Mouse (Mus musculus): Measurements from ENCODE around the gene Ext2.
A peak's percentile ranks its signal among the peaks of the same experiment; 100 is the strongest.

Ext2 gene

GRCm38 (mm10) chr2:93806487-93807201 is 15.7 kb downstream of the Ext2 start:
- no peak for DNase-seq (ENCODE audit: low read depth)

- no peak for DNase-seq (ENCODE audit: low read depth)
These were observed 16.8 kb downstream of the Ext2 start for GRCm38 (mm10) chr2:93805523-93805922.

- no peak for DNase-seq (ENCODE audit: low read depth)
These were observed 17.3 kb downstream of the Ext2 start for GRCm38 (mm10) chr2:93805066-93805465.

GRCm38 (mm10) chr2:93802947-93803346 is 19.4 kb downstream of the Ext2 start:
- DNase-seq (ENCODE audit: low read depth) = no peak

- no peak for DNase-seq (ENCODE audit: low read depth)
These were observed 21.3 kb downstream of the Ext2 start for GRCm38 (mm10) chr2:93801097-93801496.

GRCm38 (mm10) chr2:93797162-93797795 is 25.1 kb downstream of the Ext2 start:
- DNase-seq (ENCODE audit: low read depth) = no peak

GRCm38 (mm10) chr2:93794375-93794774 is 28.0 kb downstream of the Ext2 start:
- DNase-seq (ENCODE audit: low read depth) = no peak

GRCm38 (mm10) chr2:93791516-93792499 is 30.6 kb downstream of the Ext2 start:
- no peak for DNase-seq (ENCODE audit: low read depth)

- DNase-seq (ENCODE audit: low read depth) = no peak
These were observed 31.5 kb downstream of the Ext2 start for GRCm38 (mm10) chr2:93790798-93791345.

GRCm38 (mm10) chr2:93788557-93788956 is 33.8 kb downstream of the Ext2 start:
- no peak for DNase-seq (ENCODE audit: low read depth)

- DNase-seq (ENCODE audit: low read depth) = peak; percentile 83
These were observed 36.2 kb downstream of the Ext2 start for GRCm38 (mm10) chr2:93786175-93786574.

- DNase-seq (ENCODE audit: low read depth) = no peak
These were observed 37.0 kb downstream of the Ext2 start for GRCm38 (mm10) chr2:93785432-93785798.

- no peak for DNase-seq (ENCODE audit: low read depth)
These were observed 37.5 kb downstream of the Ext2 start for GRCm38 (mm10) chr2:93784721-93785431.

GRCm38 (mm10) chr2:93783926-93784539 is 38.3 kb downstream of the Ext2 start:
- DNase-seq (ENCODE audit: low read depth) = no peak

GRCm38 (mm10) chr2:93782682-93783081 is 39.7 kb downstream of the Ext2 start:
- DNase-seq (ENCODE audit: low read depth) = no peak

- no peak for DNase-seq (ENCODE audit: low read depth)
These were observed 40.2 kb downstream of the Ext2 start for GRCm38 (mm10) chr2:93782156-93782555.

GRCm38 (mm10) chr2:93780528-93780927 is 41.8 kb downstream of the Ext2 start:
- DNase-seq (ENCODE audit: low read depth) = no peak

GRCm38 (mm10) chr2:93779897-93780208 is 42.5 kb downstream of the Ext2 start:
- no peak for DNase-seq (ENCODE audit: low read depth)

GRCm38 (mm10) chr2:93779081-93779896 is 43.1 kb downstream of the Ext2 start:
- DNase-seq (ENCODE audit: low read depth) = no peak

- no peak for DNase-seq (ENCODE audit: low read depth)
These were observed 43.8 kb downstream of the Ext2 start for GRCm38 (mm10) chr2:93778616-93779015.

GRCm38 (mm10) chr2:93777056-93777430 is 45.3 kb downstream of the Ext2 start:
- DNase-seq (ENCODE audit: low read depth) = no peak
